Mouse (Mus musculus): ENCODE results near the gene Usp1. TPM values are rescaled to one million over a fixed set of nuclear protein-coding genes. Genes with fewer than 3 reads are reported as not detected.
A peak's percentile ranks its signal among the peaks of the same experiment; 100 is the strongest.
"Not testable (repeated sequence)": the region's sequence is repeated elsewhere in the genome, so short reads cannot be mapped to it uniquely, and the experiment has no call there.

Usp1 gene
- polyA plus RNA-seq, 1 experiment from 2014 or later = 76.8 TPM

GRCm38 (mm10) chr4:98925250-98925781 is 1.7 kb downstream of the Usp1 start:
- H3K27ac ChIP-seq = no peak overlapping the region
- peaks cover 7% of the 10 kb centered on the region; the same call in 1 of the 2 replicates for H3K36me3 ChIP-seq
- 0 out of 2 replicates have a peak overlapping the region, but pooled peaks have one; percentile 3 for H3K9ac ChIP-seq
- H3K9me3 ChIP-seq = no peaks in the 10 kb centered on the region
- peak overlapping the region; percentile 87 for H3K4me2 ChIP-seq (replicated peaks)
- peak overlapping the region; percentile 94; the same call in 1 of the 2 replicates for H3K4me3 ChIP-seq
- no peak for ATAC-seq (ENCODE audit: low FRiP score, low read depth)
- WGBS = 32% methylated on average over 6 of the region's 6 CpGs
- H3K4me1 ChIP-seq = peaks cover 17% of the 10 kb centered on the region
- no peaks in the 10 kb centered on the region for H3K27me3 ChIP-seq (replicated peaks)

- Histone ChIP-seq H3K27me3 (replicated peaks) (no peaks in the 10 kb centered on the region), H3K9ac (no peak overlapping the region), H3K4me1 (no peaks in the 10 kb centered on the region), H3K4me3 (no peak overlapping the region), H3K36me3 (peaks cover 52% of the 10 kb centered on the region), H3K9me3 (no peaks in the 10 kb centered on the region), H3K27ac (no peak overlapping the region), H3K4me2 (replicated peaks) (no peak overlapping the region)
- ATAC-seq (ENCODE audit: low FRiP score, low read depth) = no peak
- 88% methylated on average over 6 of the region's 6 CpGs for WGBS
These were observed 12.4 kb downstream of the Usp1 start for GRCm38 (mm10) chr4:98936036-98936435.

- not testable (repeated sequence) for H3K4me2 ChIP-seq (replicated peaks); H3K4me1 ChIP-seq; H3K27ac ChIP-seq; H3K9ac ChIP-seq; H3K9me3 ChIP-seq; ATAC-seq (ENCODE audit: low FRiP score, low read depth); H3K4me3 ChIP-seq; H3K27me3 ChIP-seq (replicated peaks)
- WGBS = 94% methylated on average over 6 of the region's 6 CpGs
- H3K36me3 ChIP-seq = peaks cover 60% of the 10 kb centered on the region
These were observed 14.6 kb downstream of the Usp1 start for GRCm38 (mm10) chr4:98938210-98938609.

GRCm38 (mm10) chr4:98950563-98950962 is 27.0 kb downstream of the Usp1 start:
- Histone ChIP-seq H3K36me3 (peaks cover 17% of the 10 kb centered on the region), H3K4me2 (replicated peaks) (no peak overlapping the region), H3K9ac (no peak overlapping the region), H3K27me3 (replicated peaks) (no peaks in the 10 kb centered on the region), H3K4me1 (no peaks in the 10 kb centered on the region), H3K27ac (no peak overlapping the region), H3K4me3 (no peak overlapping the region), H3K9me3 (no peaks in the 10 kb centered on the region)
- no peak for ATAC-seq (ENCODE audit: low FRiP score, low read depth)

- 94% methylated on average over 8 of the region's 8 CpGs for WGBS
- H3K4me2 ChIP-seq (replicated peaks) = no peak overlapping the region
- no peaks in the 10 kb centered on the region for H3K9me3 ChIP-seq
- no peak overlapping the region for H3K9ac ChIP-seq
- peaks cover 45% of the 10 kb centered on the region for H3K36me3 ChIP-seq
- no peaks in the 10 kb centered on the region for H3K4me1 ChIP-seq
- H3K27me3 ChIP-seq (replicated peaks) = no peaks in the 10 kb centered on the region
- no peak overlapping the region for H3K4me3 ChIP-seq
- ATAC-seq (ENCODE audit: low FRiP score, low read depth) = no peak
- no peak overlapping the region for H3K27ac ChIP-seq
These were observed 32.4 kb downstream of the Usp1 start for GRCm38 (mm10) chr4:98955986-98956385.

GRCm38 (mm10) chr4:98960243-98960642 is 36.6 kb downstream of the Usp1 start:
- Histone ChIP-seq H3K4me3 (no peak overlapping the region), H3K36me3 (peaks cover 61% of the 10 kb centered on the region)
- no peak for ATAC-seq (ENCODE audit: low FRiP score, low read depth)

GRCm38 (mm10) chr4:98969946-98970345 is 46.3 kb downstream of the Usp1 start:
- WGBS = 95% methylated on average over 3 of the region's 3 CpGs
- H3K4me3 ChIP-seq = no peak overlapping the region
- H3K4me2 ChIP-seq (replicated peaks) = no peak overlapping the region
- no peaks in the 10 kb centered on the region for H3K27me3 ChIP-seq (replicated peaks)
- ATAC-seq (ENCODE audit: low FRiP score, low read depth) = no peak
- no peak overlapping the region for H3K27ac ChIP-seq
- H3K9ac ChIP-seq = no peak overlapping the region
- H3K9me3 ChIP-seq = no peaks in the 10 kb centered on the region
- H3K4me1 ChIP-seq = no peaks in the 10 kb centered on the region
- H3K36me3 ChIP-seq = peaks cover 65% of the 10 kb centered on the region

More at GRCm38 (mm10) chr4:98960243-98960642, 36.6 kb downstream of the Usp1 start:
- Histone ChIP-seq H3K4me2 (replicated peaks) (no peak overlapping the region), H3K27me3 (replicated peaks) (no peaks in the 10 kb centered on the region), H3K9ac (no peak overlapping the region), H3K4me1 (no peaks in the 10 kb centered on the region), H3K9me3 (no peaks in the 10 kb centered on the region), H3K27ac (no peak overlapping the region)
- WGBS = 94% methylated on average over 3 of the region's 3 CpGs

GRCm38 (mm10) chr4:98975741-98976140 is 52.1 kb downstream of the Usp1 start:
- ATAC-seq (ENCODE audit: low FRiP score, low read depth) = no peak
- Histone ChIP-seq H3K36me3 (peaks cover 47% of the 10 kb centered on the region), H3K27me3 (replicated peaks) (no peaks in the 10 kb centered on the region), H3K9me3 (no peaks in the 10 kb centered on the region), H3K4me1 (no peaks in the 10 kb centered on the region), H3K4me2 (replicated peaks) (no peak overlapping the region), H3K4me3 (no peak overlapping the region), H3K27ac (no peak overlapping the region), H3K9ac (no peak overlapping the region)
- WGBS = 66% methylated on average over 8 of the region's 8 CpGs

GRCm38 (mm10) chr4:98978288-98978687 is 54.7 kb downstream of the Usp1 start:
- WGBS = 94% methylated on average over 2 of the region's 2 CpGs
- ATAC-seq (ENCODE audit: low FRiP score, low read depth); H3K4me1 ChIP-seq; H3K9ac ChIP-seq; H3K9me3 ChIP-seq; H3K4me3 ChIP-seq; H3K4me2 ChIP-seq (replicated peaks); H3K27ac ChIP-seq; H3K27me3 ChIP-seq (replicated peaks): not testable (repeated sequence)
- H3K36me3 ChIP-seq = peaks cover 35% of the 10 kb centered on the region

- no peak overlapping the region for H3K4me2 ChIP-seq (replicated peaks)
- no peaks in the 10 kb centered on the region for H3K9me3 ChIP-seq
- H3K9ac ChIP-seq = no peak overlapping the region
- no peak overlapping the region for H3K4me3 ChIP-seq
- WGBS = 90% methylated on average over 2 of the region's 2 CpGs
- no peak overlapping the region for H3K27ac ChIP-seq
- H3K36me3 ChIP-seq = peaks cover 37% of the 10 kb centered on the region
- H3K27me3 ChIP-seq (replicated peaks) = no peaks in the 10 kb centered on the region
- ATAC-seq (ENCODE audit: low FRiP score, low read depth) = no peak
- H3K4me1 ChIP-seq = no peaks in the 10 kb centered on the region
These were observed 55.1 kb downstream of the Usp1 start for GRCm38 (mm10) chr4:98978693-98979092.

GRCm38 (mm10) chr4:98979976-98980375 is 56.4 kb downstream of the Usp1 start:
- not testable (repeated sequence) for H3K4me3 ChIP-seq; ATAC-seq (ENCODE audit: low FRiP score, low read depth); H3K4me1 ChIP-seq; H3K9me3 ChIP-seq; H3K27me3 ChIP-seq (replicated peaks); H3K9ac ChIP-seq; H3K4me2 ChIP-seq (replicated peaks); H3K27ac ChIP-seq
- H3K36me3 ChIP-seq = peaks cover 44% of the 10 kb centered on the region
- WGBS = 86% methylated on average over 3 of the region's 3 CpGs

GRCm38 (mm10) chr4:98984701-98985100 is 61.1 kb downstream of the Usp1 start:
- ATAC-seq (ENCODE audit: low FRiP score, low read depth) = no peak
- 90% methylated on average over 8 of the region's 8 CpGs for WGBS
- peaks cover 52% of the 10 kb centered on the region for H3K36me3 ChIP-seq
- H3K9me3 ChIP-seq = no peaks in the 10 kb centered on the region
- no peaks in the 10 kb centered on the region for H3K4me1 ChIP-seq
- no peak overlapping the region for H3K9ac ChIP-seq
- no peak overlapping the region for H3K4me3 ChIP-seq
- no peak overlapping the region for H3K4me2 ChIP-seq (replicated peaks)
- H3K27me3 ChIP-seq (replicated peaks) = no peaks in the 10 kb centered on the region
- no peak overlapping the region for H3K27ac ChIP-seq

All from neural tube, embryonic 12.5 days (tissue).